Mouse (Mus musculus): ENCODE measurements at regions not wholly inside any gene's neighbourhood (a gene's known extent, or its start where the extent isn't known, plus 50 kb on each side); places are given as distances from the start of the nearest gene placed in this dataset.

DNA sequence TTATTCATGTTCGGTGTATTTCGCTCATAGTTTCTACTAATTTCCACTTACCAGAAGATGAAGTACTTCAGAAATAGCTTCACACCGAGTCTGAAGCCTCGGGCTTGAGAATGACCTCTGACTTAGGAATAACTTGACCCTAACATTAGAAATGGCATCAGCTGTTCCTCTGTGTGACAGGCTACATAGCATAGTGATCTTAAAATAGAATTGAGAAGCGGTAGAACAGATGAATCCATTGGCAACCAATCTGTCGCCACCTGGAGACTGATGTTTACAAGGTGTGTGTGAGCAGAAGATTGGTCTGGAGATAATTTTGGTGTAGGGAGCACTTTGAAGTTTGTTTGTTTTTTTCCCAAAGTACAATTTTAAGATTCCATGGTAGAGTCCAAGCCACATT, 60.9 kb upstream of the Ahi1 start:
- TF ChIP-seq CTCF (IDR thresholded peaks at IDR 0.05) = no peak
- TF ChIP-seq EP300 (IDR thresholded peaks at IDR 0.05) = no peak

Measured in lung, postnatal 0 days (tissue).